Mouse (Mus musculus): ENCODE measurements around the gene Ces1g. TPM values are rescaled to one million over a fixed set of nuclear protein-coding genes. Genes with fewer than 3 reads are reported as not detected.

Gene Ces1g
- not detected for polyA plus RNA-seq (2015; fragmentation: Illumina TruSeq; extraction: RNeasy Lipid Tissue Mini Kit (QIAGEN cat#74804); ENCODE audit: insufficient read depth, low replicate concordance)

DNA sequence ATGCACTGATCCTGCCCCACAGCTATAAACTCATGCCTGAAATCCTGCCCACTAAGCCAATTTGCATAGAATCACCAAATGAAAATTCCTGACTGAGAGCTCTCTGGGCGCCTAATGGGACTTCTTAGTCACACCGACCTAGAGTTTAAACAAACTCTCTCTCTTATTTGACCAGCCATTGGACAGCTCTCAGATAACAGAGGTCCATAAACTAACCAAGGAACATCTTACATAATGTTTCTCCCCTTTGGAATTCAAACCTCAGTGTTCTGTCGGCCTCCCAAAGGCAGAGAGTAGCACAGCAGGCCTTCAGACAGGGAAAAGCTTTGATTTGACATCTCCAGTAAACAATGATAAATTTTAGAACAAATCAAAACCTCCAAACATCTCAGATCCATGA lies at the start of gene Ces1g:
Gene Ces1g (minus strand): TSS at position 102 of the 400 bp plus-strand sequence.

DNA sequence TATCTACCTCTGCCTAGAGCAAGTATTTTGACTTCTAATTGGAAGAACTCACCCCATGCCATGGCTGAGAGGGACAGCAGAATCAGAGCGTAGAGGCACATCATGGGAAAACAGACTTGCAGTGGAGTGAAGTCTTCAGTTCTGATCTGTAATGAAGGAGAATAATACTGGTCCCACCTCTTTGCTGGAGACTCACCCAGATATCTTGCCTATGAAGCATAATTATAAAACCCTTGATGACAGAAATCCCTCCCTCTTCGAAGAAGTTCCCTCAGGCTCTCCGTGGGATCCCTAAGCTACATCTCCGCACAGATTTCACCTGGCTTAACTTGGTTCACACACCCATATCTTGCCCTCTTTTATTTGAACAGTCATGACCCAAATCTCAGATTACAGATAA lies 42.5 kb upstream of the Ces1g start, which contains the start of gene Ces1h:
Gene Ces1h (minus strand): TSS at position 101 of the 400 bp plus-strand sequence.

GRCm38 (mm10) chr8:93279556-93279955 lies 57.6 kb downstream of the Ces1g start, which contains the start of gene Ces1f:
Gene Ces1f, minus strand, starts transcription at chr8:93279747.

Other genes starting within 250 kb of the Ces1g start
- not detected for gene Ces1c, start 206.0 kb downstream of the Ces1g start, polyA plus RNA-seq (2015; fragmentation: Illumina TruSeq; extraction: RNeasy Lipid Tissue Mini Kit (QIAGEN cat#74804); ENCODE audit: insufficient read depth, low replicate concordance)
- 1.5 TPM for gene Ces1d, start 139.5 kb downstream of the Ces1g start, polyA plus RNA-seq (2015; fragmentation: Illumina TruSeq; extraction: RNeasy Lipid Tissue Mini Kit (QIAGEN cat#74804); ENCODE audit: insufficient read depth, low replicate concordance)
- not detected for gene Ces1e, start 107.7 kb downstream of the Ces1g start, polyA plus RNA-seq (2015; fragmentation: Illumina TruSeq; extraction: RNeasy Lipid Tissue Mini Kit (QIAGEN cat#74804); ENCODE audit: insufficient read depth, low replicate concordance)
- 0.28 TPM for gene Ces1f, start 57.6 kb downstream of the Ces1g start, polyA plus RNA-seq (2015; fragmentation: Illumina TruSeq; extraction: RNeasy Lipid Tissue Mini Kit (QIAGEN cat#74804); ENCODE audit: insufficient read depth, low replicate concordance)
- not detected for gene Ces1h, start 42.4 kb upstream of the Ces1g start, polyA plus RNA-seq (2015; fragmentation: Illumina TruSeq; extraction: RNeasy Lipid Tissue Mini Kit (QIAGEN cat#74804); ENCODE audit: insufficient read depth, low replicate concordance)
- not detected for gene Ces5a, start 198.5 kb upstream of the Ces1g start, polyA plus RNA-seq (2015; fragmentation: Illumina TruSeq; extraction: RNeasy Lipid Tissue Mini Kit (QIAGEN cat#74804); ENCODE audit: insufficient read depth, low replicate concordance)